Mouse (Mus musculus): ENCODE data around the gene Rangap1. TPM values are rescaled to one million over a fixed set of nuclear protein-coding genes. Genes with fewer than 3 reads are reported as not detected.

Gene Rangap1
- total and polyA plus RNA-seq, 3 experiments = 71.6 to 183 (median 115) TPM

DNA sequence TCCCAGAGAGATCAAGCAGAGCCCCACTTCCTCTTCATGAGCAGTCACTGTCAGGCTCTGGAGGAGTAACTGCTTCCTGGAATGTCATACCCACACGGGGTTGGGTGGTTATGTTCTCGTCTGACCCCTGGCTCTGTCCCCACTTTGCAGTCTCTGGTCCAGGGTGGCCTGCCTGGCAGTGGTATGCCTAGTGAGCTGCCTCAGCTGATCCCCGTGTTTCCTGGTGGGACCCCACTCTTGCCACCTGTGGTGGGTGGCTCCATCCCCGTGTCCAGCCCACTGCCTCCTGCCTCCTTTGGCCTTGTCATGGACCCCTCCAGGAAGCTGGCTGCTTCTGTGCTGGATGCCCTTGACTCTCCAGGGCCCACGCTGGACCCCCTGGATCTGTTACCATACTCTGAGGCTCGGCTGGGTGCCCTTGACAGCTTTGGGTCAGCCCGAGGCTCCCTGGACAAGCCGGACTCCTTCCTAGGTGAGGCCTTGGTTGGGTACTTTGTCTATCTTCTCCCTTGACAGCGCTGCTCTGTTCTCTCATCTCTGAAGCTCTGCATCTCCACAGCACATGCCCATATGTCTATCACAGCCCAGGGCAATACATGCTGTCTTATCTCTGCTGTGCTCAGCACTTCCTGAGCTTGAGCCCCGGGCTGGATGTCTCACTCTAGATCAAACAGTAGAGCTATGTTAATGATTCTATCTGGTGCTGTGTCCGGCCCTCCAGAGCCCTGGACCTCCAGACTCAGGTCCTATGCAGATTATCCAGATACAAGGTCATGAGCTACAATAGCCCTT is 31.5 kb upstream of the Rangap1 start:
- no peaks in the 10 kb centered on the region for H3K27me3 ChIP-seq (ENCODE audit: insufficient read depth, low read length)
- TF ChIP-seq GATA2 (IDR thresholded peaks at IDR 0.05; ENCODE audit: borderline replicate concordance, low read depth, low read length) = no peak
- TF ChIP-seq GATA1 (IDR thresholded peaks at IDR 0.05; ENCODE audit: borderline replicate concordance, low read length) = no peak
- TF ChIP-seq TAL1 (conservative IDR thresholded peaks at IDR 0.05; ENCODE audit: low read depth, low read length) = no peak
- TF ChIP-seq CTCF (IDR thresholded peaks at IDR 0.05; ENCODE audit: low read depth, low read length) = no peak
- no peak for TF ChIP-seq POLR2AphosphoS5 (IDR thresholded peaks at IDR 0.05; ENCODE audit: insufficient replicate concordance, low read depth, low read length)
- peaks cover 100% of the 10 kb centered on the region for H3K36me3 ChIP-seq (replicated peaks)
- no peaks in the 10 kb centered on the region for H3K9me3 ChIP-seq (replicated peaks)
- H3K4me3 ChIP-seq (ENCODE audit: low read depth, low read length) = no peak overlapping the region
- H3K4me1 ChIP-seq (ENCODE audit: insufficient read depth, low read depth, low read length) = no peaks in the 10 kb centered on the region
- ATAC-seq (ENCODE audit: extremely low read depth, insufficient number of reproducible peaks, low FRiP score, poor library complexity, severe bottlenecking) (no peak), DNase-seq (ENCODE audit: low spot score) (no peak)

DNA sequence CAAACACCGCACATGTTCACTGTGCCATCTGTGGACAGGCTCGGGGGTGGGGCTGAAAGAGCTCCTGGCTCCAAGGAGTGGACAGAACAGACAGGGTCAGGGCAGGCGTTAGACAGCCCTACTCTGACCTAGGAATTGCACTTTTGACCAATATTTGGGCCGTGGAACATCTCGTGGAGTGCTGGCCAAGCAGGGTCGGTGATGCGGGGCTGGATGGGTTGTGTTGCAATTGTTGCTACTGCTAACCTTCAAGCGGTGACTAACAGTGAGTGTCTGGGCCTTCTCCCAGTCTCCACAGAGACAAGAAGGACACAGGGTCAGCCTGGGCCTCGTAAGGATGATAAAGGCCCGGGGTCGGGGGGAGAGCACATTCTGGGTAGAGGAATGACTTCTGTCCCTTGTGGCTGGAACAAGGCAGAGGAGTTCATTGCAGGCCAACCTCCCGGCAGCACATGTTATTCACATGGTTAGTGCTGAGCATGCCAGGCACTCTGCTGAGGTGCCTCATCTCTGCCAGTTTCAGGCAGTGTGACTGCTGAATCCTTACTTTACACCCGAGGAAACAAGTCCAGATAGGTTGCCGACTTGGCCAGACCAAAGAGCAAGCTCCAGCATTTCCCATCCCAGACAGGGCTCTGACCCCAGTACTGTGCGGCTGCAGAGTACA is 29.3 kb upstream of the Rangap1 start:
- no peaks in the 10 kb centered on the region for H3K9me3 ChIP-seq (replicated peaks)
- no peaks in the 10 kb centered on the region for H3K27me3 ChIP-seq (ENCODE audit: insufficient read depth, low read length)
- peaks cover 95% of the 10 kb centered on the region for H3K36me3 ChIP-seq (replicated peaks)
- ATAC-seq (ENCODE audit: extremely low read depth, insufficient number of reproducible peaks, low FRiP score, poor library complexity, severe bottlenecking) = no peak
- no peak for DNase-seq (ENCODE audit: low spot score)
- no peaks in the 10 kb centered on the region for H3K4me1 ChIP-seq (ENCODE audit: insufficient read depth, low read depth, low read length)
- no peak for TF ChIP-seq GATA2 (IDR thresholded peaks at IDR 0.05; ENCODE audit: borderline replicate concordance, low read depth, low read length)
- no peak for TF ChIP-seq TAL1 (conservative IDR thresholded peaks at IDR 0.05; ENCODE audit: low read depth, low read length)
- TF ChIP-seq POLR2AphosphoS5 (IDR thresholded peaks at IDR 0.05; ENCODE audit: insufficient replicate concordance, low read depth, low read length) = no peak
- no peak for TF ChIP-seq GATA1 (IDR thresholded peaks at IDR 0.05; ENCODE audit: borderline replicate concordance, low read length)
- no peak for TF ChIP-seq CTCF (IDR thresholded peaks at IDR 0.05; ENCODE audit: low read depth, low read length)
- H3K4me3 ChIP-seq (ENCODE audit: low read depth, low read length) = no peak overlapping the region

DNA sequence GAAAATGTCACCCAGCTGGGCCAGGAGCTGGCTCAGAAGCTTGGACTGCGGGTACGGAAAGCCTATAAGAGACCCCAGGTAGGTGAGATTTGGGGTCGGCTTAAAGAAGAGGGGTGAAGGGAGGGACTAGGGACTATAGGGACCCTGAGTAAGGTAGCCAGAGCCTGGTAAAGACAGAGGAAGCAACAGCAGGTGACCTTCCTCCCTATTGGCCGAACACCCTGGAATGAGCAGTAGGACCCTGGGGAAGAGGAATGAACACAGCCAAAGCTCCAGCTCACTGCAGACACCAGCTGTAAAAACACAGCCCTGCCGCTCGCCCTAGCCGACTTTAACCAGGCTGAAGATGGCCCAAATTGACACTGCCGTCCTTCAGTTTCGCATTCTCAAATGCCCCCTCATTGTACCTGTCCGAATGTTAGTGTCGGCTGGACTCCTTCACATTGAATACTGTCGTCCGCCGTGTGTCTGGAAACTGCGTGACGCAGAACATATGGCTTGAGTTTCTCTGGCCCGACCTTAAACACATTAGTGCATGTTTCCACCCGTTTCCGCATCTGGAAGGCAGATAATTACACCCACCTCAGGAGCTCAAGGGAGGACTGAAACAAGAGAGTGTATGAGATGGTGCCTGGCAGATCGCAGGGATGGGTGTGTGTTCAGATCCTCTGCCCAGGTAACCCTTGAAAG is 27.2 kb upstream of the Rangap1 start:
- Histone ChIP-seq H3K9me3 (replicated peaks) (no peaks in the 10 kb centered on the region), H3K27me3 (ENCODE audit: insufficient read depth, low read length) (no peaks in the 10 kb centered on the region), H3K4me3 (ENCODE audit: low read depth, low read length) (no peak overlapping the region), H3K36me3 (replicated peaks) (peaks cover 93% of the 10 kb centered on the region), H3K4me1 (ENCODE audit: insufficient read depth, low read depth, low read length) (peaks cover 8% of the 10 kb centered on the region; the same call in 1 of the 2 replicates)
- no peak for TF ChIP-seq CTCF (IDR thresholded peaks at IDR 0.05; ENCODE audit: low read depth, low read length)
- no peak for TF ChIP-seq GATA1 (IDR thresholded peaks at IDR 0.05; ENCODE audit: borderline replicate concordance, low read length)
- TF ChIP-seq GATA2 (IDR thresholded peaks at IDR 0.05; ENCODE audit: borderline replicate concordance, low read depth, low read length) = no peak
- no peak for TF ChIP-seq TAL1 (conservative IDR thresholded peaks at IDR 0.05; ENCODE audit: low read depth, low read length)
- no peak for TF ChIP-seq POLR2AphosphoS5 (IDR thresholded peaks at IDR 0.05; ENCODE audit: insufficient replicate concordance, low read depth, low read length)
- ATAC-seq (ENCODE audit: extremely low read depth, insufficient number of reproducible peaks, low FRiP score, poor library complexity, severe bottlenecking) = no peak
- no peak for DNase-seq (ENCODE audit: low spot score)

DNA sequence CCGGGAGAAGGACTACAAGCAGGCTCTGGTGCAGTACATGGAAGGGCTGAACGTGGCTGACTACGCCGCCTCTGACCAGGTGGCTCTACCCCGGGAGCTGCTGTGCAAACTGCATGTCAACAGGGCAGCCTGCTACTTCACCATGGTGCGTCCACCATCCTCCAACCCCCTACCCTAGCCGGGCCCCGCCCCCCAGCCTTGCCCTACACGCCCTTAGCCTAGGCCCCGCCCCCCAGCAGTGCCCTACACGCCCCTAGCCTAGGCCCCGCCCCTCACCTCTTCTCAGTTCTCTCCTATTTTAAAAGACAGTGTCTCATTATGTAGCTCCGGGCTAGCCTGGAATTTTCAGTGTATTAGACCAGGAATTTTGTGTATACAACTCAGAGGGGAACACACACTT is 23.7 kb upstream of the Rangap1 start:
- Histone ChIP-seq H3K9me3 (replicated peaks) (no peaks in the 10 kb centered on the region), H3K4me1 (ENCODE audit: insufficient read depth, low read depth, low read length) (peaks cover 16% of the 10 kb centered on the region), H3K27me3 (ENCODE audit: insufficient read depth, low read length) (no peaks in the 10 kb centered on the region), H3K4me3 (ENCODE audit: low read depth, low read length) (no peak overlapping the region), H3K36me3 (replicated peaks) (peaks cover 83% of the 10 kb centered on the region)
- DNase-seq (ENCODE audit: low spot score) = no peak
- ATAC-seq (ENCODE audit: extremely low read depth, insufficient number of reproducible peaks, low FRiP score, poor library complexity, severe bottlenecking) = no peak
- TF ChIP-seq GATA2 (IDR thresholded peaks at IDR 0.05; ENCODE audit: borderline replicate concordance, low read depth, low read length) (no peak), TAL1 (conservative IDR thresholded peaks at IDR 0.05; ENCODE audit: low read depth, low read length) (no peak), CTCF (IDR thresholded peaks at IDR 0.05; ENCODE audit: low read depth, low read length) (no peak), POLR2AphosphoS5 (IDR thresholded peaks at IDR 0.05; ENCODE audit: insufficient replicate concordance, low read depth, low read length) (no peak)

GRCm38 (mm10) chr15:81766439-81766838 is 21.1 kb upstream of the Rangap1 start:
- TF ChIP-seq GATA1 (IDR thresholded peaks at IDR 0.05; ENCODE audit: borderline replicate concordance, low read length) (no peak), CTCF (IDR thresholded peaks at IDR 0.05; ENCODE audit: low read depth, low read length) (no peak), POLR2AphosphoS5 (IDR thresholded peaks at IDR 0.05; ENCODE audit: insufficient replicate concordance, low read depth, low read length) (no peak), GATA2 (IDR thresholded peaks at IDR 0.05; ENCODE audit: borderline replicate concordance, low read depth, low read length) (no peak), TAL1 (conservative IDR thresholded peaks at IDR 0.05; ENCODE audit: low read depth, low read length) (no peak)
- DNase-seq (ENCODE audit: low spot score) (no peak), ATAC-seq (ENCODE audit: extremely low read depth, insufficient number of reproducible peaks, low FRiP score, poor library complexity, severe bottlenecking) (no peak)
- Histone ChIP-seq H3K9me3 (replicated peaks) (no peaks in the 10 kb centered on the region), H3K4me3 (ENCODE audit: low read depth, low read length) (no peak overlapping the region), H3K36me3 (replicated peaks) (peaks cover 73% of the 10 kb centered on the region), H3K27me3 (ENCODE audit: insufficient read depth, low read length) (no peaks in the 10 kb centered on the region), H3K4me1 (ENCODE audit: insufficient read depth, low read depth, low read length) (peaks cover 17% of the 10 kb centered on the region)

DNA sequence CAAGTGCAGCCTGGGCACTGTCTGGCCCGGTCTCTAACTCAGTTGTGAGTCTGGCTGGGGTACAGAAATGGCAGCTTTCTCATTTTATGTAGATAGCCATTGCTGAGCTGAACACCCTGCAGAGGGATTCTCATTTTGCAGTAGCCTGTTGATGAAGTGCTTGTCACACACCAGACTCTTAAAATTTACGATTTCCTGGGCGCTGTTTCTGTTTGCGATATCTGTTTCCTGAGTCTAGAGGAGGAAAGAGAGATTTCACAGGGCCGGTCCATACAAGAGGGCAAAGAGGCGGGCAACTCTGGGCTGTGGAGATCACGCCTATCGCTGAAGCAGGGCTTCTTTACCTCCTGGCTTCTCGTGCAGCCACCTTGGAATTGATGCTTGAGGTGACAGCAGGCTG is 20.3 kb upstream of the Rangap1 start:
- TF ChIP-seq CTCF (IDR thresholded peaks at IDR 0.05; ENCODE audit: low read depth, low read length) = no peak
- no peak for TF ChIP-seq GATA2 (IDR thresholded peaks at IDR 0.05; ENCODE audit: borderline replicate concordance, low read depth, low read length)
- TF ChIP-seq TAL1 (conservative IDR thresholded peaks at IDR 0.05; ENCODE audit: low read depth, low read length) = no peak
- TF ChIP-seq POLR2AphosphoS5 (IDR thresholded peaks at IDR 0.05; ENCODE audit: insufficient replicate concordance, low read depth, low read length) = no peak
- no peak for TF ChIP-seq GATA1 (IDR thresholded peaks at IDR 0.05; ENCODE audit: borderline replicate concordance, low read length)
- Histone ChIP-seq H3K9me3 (replicated peaks) (no peaks in the 10 kb centered on the region), H3K4me3 (ENCODE audit: low read depth, low read length) (no peak overlapping the region), H3K27me3 (ENCODE audit: insufficient read depth, low read length) (no peaks in the 10 kb centered on the region), H3K36me3 (replicated peaks) (peaks cover 72% of the 10 kb centered on the region), H3K4me1 (ENCODE audit: insufficient read depth, low read depth, low read length) (peaks cover 17% of the 10 kb centered on the region)
- ATAC-seq (ENCODE audit: extremely low read depth, insufficient number of reproducible peaks, low FRiP score, poor library complexity, severe bottlenecking) = no peak
- no peak for DNase-seq (ENCODE audit: low spot score)
